Mouse (Mus musculus): ENCODE results near the gene Snrpd3. TPM values are rescaled to one million over a fixed set of nuclear protein-coding genes. Genes with fewer than 3 reads are reported as not detected.

Gene Snrpd3
- total and polyA plus RNA-seq, 2 experiments from 2014 or later: 17.2 to 137 TPM

- no peak overlapping the region for H3K4me2 ChIP-seq (ENCODE audit: low read depth, low read length, poor library complexity, severe bottlenecking)
- H3K4me3 ChIP-seq (ENCODE audit: low read depth, low read length): no peak overlapping the region
- no peaks in the 10 kb centered on the region for H3K27me3 ChIP-seq (ENCODE audit: insufficient read depth, low read length)
- H3K36me3 ChIP-seq (ENCODE audit: insufficient read depth, low read length): peaks cover 9% of the 10 kb centered on the region
- no peak for TF ChIP-seq CTCF (IDR thresholded peaks at IDR 0.05)
- H3K9me3 ChIP-seq (ENCODE audit: low read length): no peaks in the 10 kb centered on the region
- no peak for ATAC-seq (ENCODE audit: low FRiP score)
- peak; percentile 25 for DNase-seq (ENCODE audit: low spot score)
- no peak overlapping the region for H3K9ac ChIP-seq (replicated peaks; ENCODE audit: low read length, poor library complexity, severe bottlenecking)
- 57% methylated on average over 14 of the region's 14 CpGs for WGBS
- H3K27ac ChIP-seq (ENCODE audit: low read depth, low read length): no peak overlapping the region
- no peaks in the 10 kb centered on the region for H3K4me1 ChIP-seq (ENCODE audit: insufficient read depth, low read length)
These were observed 31.1 kb downstream of the Snrpd3 start for GRCm38 (mm10) chr10:75548486-75548885.

- no peak for TF ChIP-seq CTCF (IDR thresholded peaks at IDR 0.05)
- no peak for ATAC-seq (ENCODE audit: low FRiP score)
- H3K4me2 ChIP-seq (ENCODE audit: low read depth, low read length, poor library complexity, severe bottlenecking): no peak overlapping the region
- no peaks in the 10 kb centered on the region for H3K27me3 ChIP-seq (ENCODE audit: insufficient read depth, low read length)
- 72% methylated on average over 7 of the region's 7 CpGs for WGBS
- H3K36me3 ChIP-seq (ENCODE audit: insufficient read depth, low read length): peaks cover 16% of the 10 kb centered on the region
- DNase-seq (ENCODE audit: low spot score): no peak
- no peak overlapping the region for H3K9ac ChIP-seq (replicated peaks; ENCODE audit: low read length, poor library complexity, severe bottlenecking)
- no peaks in the 10 kb centered on the region for H3K4me1 ChIP-seq (ENCODE audit: insufficient read depth, low read length)
- no peak overlapping the region for H3K27ac ChIP-seq (ENCODE audit: low read depth, low read length)
- no peaks in the 10 kb centered on the region for H3K9me3 ChIP-seq (ENCODE audit: low read length)
- H3K4me3 ChIP-seq (ENCODE audit: low read depth, low read length): no peak overlapping the region
These were observed 32.5 kb downstream of the Snrpd3 start for GRCm38 (mm10) chr10:75549886-75550285.

- H3K4me3 ChIP-seq (ENCODE audit: low read depth, low read length): no peak overlapping the region
- TF ChIP-seq CTCF (IDR thresholded peaks at IDR 0.05): no peak
- no peak overlapping the region for H3K27ac ChIP-seq (ENCODE audit: low read depth, low read length)
- no peaks in the 10 kb centered on the region for H3K27me3 ChIP-seq (ENCODE audit: insufficient read depth, low read length)
- H3K4me1 ChIP-seq (ENCODE audit: insufficient read depth, low read length): no peaks in the 10 kb centered on the region
- H3K9me3 ChIP-seq (ENCODE audit: low read length): no peaks in the 10 kb centered on the region
- H3K9ac ChIP-seq (replicated peaks; ENCODE audit: low read length, poor library complexity, severe bottlenecking): no peak overlapping the region
- peaks cover 29% of the 10 kb centered on the region for H3K36me3 ChIP-seq (ENCODE audit: insufficient read depth, low read length)
- no peak for ATAC-seq (ENCODE audit: low FRiP score)
- DNase-seq (ENCODE audit: low spot score): no peak
- whole genome bisulfite sequencing: 57% methylated on average over 12 of the region's 12 CpGs
- no peak overlapping the region for H3K4me2 ChIP-seq (ENCODE audit: low read depth, low read length, poor library complexity, severe bottlenecking)
These were observed 33.8 kb downstream of the Snrpd3 start for GRCm38 (mm10) chr10:75551175-75551574.

- no peak overlapping the region for H3K27ac ChIP-seq (ENCODE audit: low read depth, low read length)
- H3K4me2 ChIP-seq (ENCODE audit: low read depth, low read length, poor library complexity, severe bottlenecking): no peak overlapping the region
- H3K9ac ChIP-seq (replicated peaks; ENCODE audit: low read length, poor library complexity, severe bottlenecking): no peak overlapping the region
- DNase-seq (ENCODE audit: low spot score): no peak
- no peaks in the 10 kb centered on the region for H3K9me3 ChIP-seq (ENCODE audit: low read length)
- H3K36me3 ChIP-seq (ENCODE audit: insufficient read depth, low read length): peaks cover 37% of the 10 kb centered on the region
- 0 out of 2 replicates have a peak, but pooled peaks cover 4% of the 10 kb centered on the region for H3K4me1 ChIP-seq (ENCODE audit: insufficient read depth, low read length)
- 83% methylated on average over 2 of the region's 2 CpGs for WGBS
- no peak for TF ChIP-seq CTCF (IDR thresholded peaks at IDR 0.05)
- H3K4me3 ChIP-seq (ENCODE audit: low read depth, low read length): no peak overlapping the region
- no peak for ATAC-seq (ENCODE audit: low FRiP score)
- no peaks in the 10 kb centered on the region for H3K27me3 ChIP-seq (ENCODE audit: insufficient read depth, low read length)
These were observed 34.8 kb downstream of the Snrpd3 start for GRCm38 (mm10) chr10:75552106-75552505.

GRCm38 (mm10) chr10:75552701-75553450 is 35.5 kb downstream of the Snrpd3 start:
- no peaks in the 10 kb centered on the region for H3K9me3 ChIP-seq (ENCODE audit: low read length)
- 71% methylated on average over 13 of the region's 13 CpGs for WGBS
- DNase-seq (ENCODE audit: low spot score): no peak

GRCm38 (mm10) chr10:75554090-75554489 is 36.7 kb downstream of the Snrpd3 start:
- WGBS: 95% methylated on average over 8 of the region's 8 CpGs

More at GRCm38 (mm10) chr10:75552701-75553450, 35.5 kb downstream of the Snrpd3 start:
- no peak overlapping the region for H3K9ac ChIP-seq (replicated peaks; ENCODE audit: low read length, poor library complexity, severe bottlenecking)
- H3K27me3 ChIP-seq (ENCODE audit: insufficient read depth, low read length): no peaks in the 10 kb centered on the region
- no peak overlapping the region for H3K4me3 ChIP-seq (ENCODE audit: low read depth, low read length)
- no peak for TF ChIP-seq CTCF (IDR thresholded peaks at IDR 0.05)
- H3K36me3 ChIP-seq (ENCODE audit: insufficient read depth, low read length): peaks cover 37% of the 10 kb centered on the region
- ATAC-seq (ENCODE audit: low FRiP score): no peak
- H3K27ac ChIP-seq (ENCODE audit: low read depth, low read length): no peak overlapping the region
- H3K4me1 ChIP-seq (ENCODE audit: insufficient read depth, low read length): peaks cover 11% of the 10 kb centered on the region
- no peak overlapping the region for H3K4me2 ChIP-seq (ENCODE audit: low read depth, low read length, poor library complexity, severe bottlenecking)

More at GRCm38 (mm10) chr10:75554090-75554489, 36.7 kb downstream of the Snrpd3 start:
- H3K4me3 ChIP-seq (ENCODE audit: low read depth, low read length): no peak overlapping the region
- no peak overlapping the region for H3K4me2 ChIP-seq (ENCODE audit: low read depth, low read length, poor library complexity, severe bottlenecking)
- no peak overlapping the region for H3K9ac ChIP-seq (replicated peaks; ENCODE audit: low read length, poor library complexity, severe bottlenecking)
- H3K27me3 ChIP-seq (ENCODE audit: insufficient read depth, low read length): no peaks in the 10 kb centered on the region
- no peaks in the 10 kb centered on the region for H3K9me3 ChIP-seq (ENCODE audit: low read length)
- DNase-seq (ENCODE audit: low spot score) (no peak), ATAC-seq (ENCODE audit: low FRiP score) (no peak)
- peaks cover 15% of the 10 kb centered on the region for H3K4me1 ChIP-seq (ENCODE audit: insufficient read depth, low read length)
- no peak overlapping the region for H3K27ac ChIP-seq (ENCODE audit: low read depth, low read length)
- H3K36me3 ChIP-seq (ENCODE audit: insufficient read depth, low read length): peaks cover 37% of the 10 kb centered on the region
- no peak for TF ChIP-seq CTCF (IDR thresholded peaks at IDR 0.05)

Data from midbrain, postnatal 0 days (tissue).